Mouse (Mus musculus): ENCODE measurements at regions not wholly inside any gene's neighbourhood (a gene's known extent, or its start where the extent isn't known, plus 50 kb on each side); places are given as distances from the start of the nearest gene placed in this dataset.

DNA sequence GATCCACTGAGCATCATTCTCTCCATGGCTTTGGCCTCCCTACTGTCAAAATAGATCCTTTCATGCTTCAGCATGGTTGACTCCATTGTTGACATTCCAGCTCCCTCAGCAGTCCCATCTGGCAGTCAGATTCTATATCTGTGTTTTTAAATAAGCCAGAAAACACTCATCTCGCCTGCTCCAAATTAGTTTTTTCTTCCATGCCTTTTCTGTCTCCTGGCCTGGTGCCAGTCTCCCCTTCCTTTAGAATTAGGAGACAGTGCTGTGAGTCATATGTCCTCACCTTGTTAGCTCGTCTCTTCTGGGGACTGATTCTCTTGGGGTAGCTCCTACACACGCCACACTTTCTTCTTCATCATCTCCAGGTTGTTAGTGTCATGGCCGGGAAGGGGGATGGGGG is 302.2 kb downstream of the Cd83 start:
- ATAC-seq (replicated peaks in 1 of 2; ENCODE audit: insufficient read depth in 1 of 2, low FRiP score in 2 of 2, low TSS enrichment in 1 of 2, low read depth in 1 of 2, poor library complexity in 2 of 2, severe bottlenecking in 2 of 2), result no peak

DNA sequence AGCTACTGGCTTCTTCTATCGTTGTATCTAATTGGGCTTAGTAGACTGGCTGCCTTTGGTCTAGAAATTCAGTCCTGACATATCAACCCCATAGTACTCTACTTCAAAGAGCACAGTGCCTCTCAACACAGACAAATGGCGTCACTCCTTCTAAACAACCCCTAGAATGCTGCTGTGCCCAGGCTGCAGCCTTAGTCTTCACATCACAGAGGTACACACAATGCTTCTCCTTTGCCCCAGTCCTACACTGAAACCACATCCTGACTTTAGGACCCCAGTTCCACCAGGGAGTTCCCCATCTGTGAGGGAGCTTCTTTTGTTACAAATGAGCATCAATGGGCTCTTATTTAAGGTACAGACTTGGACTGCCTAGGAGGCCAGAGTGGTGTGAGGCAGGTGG is 312.6 kb downstream of the Cd83 start:
- ATAC-seq (replicated peaks in 1 of 2; ENCODE audit: insufficient read depth in 1 of 2, low FRiP score in 2 of 2, low TSS enrichment in 1 of 2, low read depth in 1 of 2, poor library complexity in 2 of 2, severe bottlenecking in 2 of 2), result peak; percentile 67 to 76

- no peak for ATAC-seq (replicated peaks in 1 of 2; ENCODE audit: insufficient read depth in 1 of 2, low FRiP score in 2 of 2, low TSS enrichment in 1 of 2, low read depth in 1 of 2, poor library complexity in 2 of 2, severe bottlenecking in 2 of 2)
Measured at GRCm38 (mm10) chr13:44099511-44099910, 314.9 kb downstream of the Cd83 start.

DNA sequence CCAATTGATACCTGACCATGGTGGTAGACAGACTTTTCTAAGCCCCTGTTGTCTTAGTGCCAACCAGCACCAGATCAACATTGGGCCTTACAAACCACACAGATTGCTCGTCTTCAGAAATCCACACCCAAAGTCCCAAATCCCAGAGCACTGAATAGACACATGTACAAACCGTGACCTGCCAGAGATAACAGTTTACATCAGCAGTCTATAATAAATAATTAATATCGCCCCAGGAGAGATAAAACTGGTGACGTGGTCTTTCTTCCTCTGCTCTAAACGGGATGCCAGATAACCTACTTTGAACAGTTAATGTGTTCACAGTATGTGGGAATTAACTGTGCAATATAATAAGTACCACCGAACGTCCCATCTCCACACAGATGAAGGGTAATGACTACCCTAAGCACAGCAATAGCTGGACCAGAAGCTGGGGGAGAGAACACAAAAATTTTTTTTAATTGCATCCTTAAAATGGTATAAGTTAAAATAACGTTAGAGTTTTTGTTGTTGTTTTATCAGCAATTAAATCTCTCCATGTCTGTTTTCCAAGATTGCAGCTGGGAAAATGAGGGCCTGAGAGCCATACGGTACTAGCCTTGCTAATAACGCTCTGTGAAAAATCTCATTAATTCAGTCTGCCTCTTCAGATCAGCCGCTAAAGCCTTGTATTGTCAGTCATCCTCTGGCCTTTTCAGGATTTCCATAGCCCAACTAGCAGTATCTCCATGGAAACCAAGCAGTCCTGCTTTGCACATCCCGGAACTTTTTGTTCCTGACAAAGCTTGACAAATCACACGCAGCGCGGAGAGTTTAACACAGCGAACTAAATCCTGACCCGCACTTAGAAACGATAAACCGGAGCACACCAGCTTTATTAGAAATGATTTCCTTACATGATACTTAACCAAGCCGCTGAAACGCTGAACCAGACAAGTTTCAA is 315.8 kb downstream of the Cd83 start:
- ATAC-seq (replicated peaks in 1 of 2; ENCODE audit: insufficient read depth in 1 of 2, low FRiP score in 2 of 2, low TSS enrichment in 1 of 2, low read depth in 1 of 2, poor library complexity in 2 of 2, severe bottlenecking in 2 of 2), result no peak

GRCm38 (mm10) chr13:44101161-44101560 is 316.6 kb downstream of the Cd83 start:
- ATAC-seq (replicated peaks in 1 of 2; ENCODE audit: insufficient read depth in 1 of 2, low FRiP score in 2 of 2, low TSS enrichment in 1 of 2, low read depth in 1 of 2, poor library complexity in 2 of 2, severe bottlenecking in 2 of 2), result no peak

DNA sequence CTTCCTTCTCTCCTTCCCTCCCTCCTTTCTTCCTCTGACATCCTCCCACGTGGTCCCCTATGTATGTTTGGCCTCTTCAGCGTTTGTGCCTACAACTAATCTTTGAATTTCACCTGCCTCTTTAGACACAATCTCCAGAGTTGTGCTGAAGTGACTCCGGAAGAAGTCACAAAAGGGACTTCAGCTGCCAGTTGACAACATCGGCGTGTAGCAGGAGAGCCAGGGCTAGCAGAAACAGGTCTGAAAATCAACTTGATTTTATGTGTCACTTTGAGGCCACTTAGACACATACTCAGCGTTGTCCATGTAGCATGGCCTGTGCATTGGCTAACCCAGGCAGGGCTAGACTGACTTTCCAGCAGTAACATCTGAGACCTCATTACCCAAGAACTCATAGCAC is 317.2 kb downstream of the Cd83 start:
- ATAC-seq (replicated peaks in 1 of 2; ENCODE audit: insufficient read depth in 1 of 2, low FRiP score in 2 of 2, low TSS enrichment in 1 of 2, low read depth in 1 of 2, poor library complexity in 2 of 2, severe bottlenecking in 2 of 2), result no peak

- no peak for ATAC-seq (replicated peaks in 1 of 2; ENCODE audit: insufficient read depth in 1 of 2, low FRiP score in 2 of 2, low TSS enrichment in 1 of 2, low read depth in 1 of 2, poor library complexity in 2 of 2, severe bottlenecking in 2 of 2)
Measured at GRCm38 (mm10) chr13:44102257-44102656, 317.7 kb downstream of the Cd83 start.

DNA sequence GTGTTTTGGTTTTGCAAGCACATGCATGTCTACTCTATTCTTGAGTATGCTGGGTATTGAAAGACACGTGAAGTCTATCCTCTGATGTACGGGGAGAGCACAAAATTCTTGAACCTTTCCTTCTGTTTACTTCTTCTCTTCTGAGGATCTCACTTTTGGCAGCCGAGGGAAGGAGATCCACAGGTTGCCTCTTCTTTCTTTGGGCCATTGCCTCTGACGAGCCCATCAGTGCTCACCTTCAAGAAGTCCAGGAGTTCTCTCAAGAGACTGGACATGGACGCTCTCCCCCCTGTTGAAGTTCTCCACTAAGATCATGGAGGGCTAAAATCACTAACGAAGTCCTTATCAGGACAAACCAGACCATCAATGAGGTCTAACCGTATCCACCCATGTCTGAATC is 318.8 kb downstream of the Cd83 start:
- ATAC-seq (replicated peaks in 1 of 2; ENCODE audit: insufficient read depth in 1 of 2, low FRiP score in 2 of 2, low TSS enrichment in 1 of 2, low read depth in 1 of 2, poor library complexity in 2 of 2, severe bottlenecking in 2 of 2), result no peak

DNA sequence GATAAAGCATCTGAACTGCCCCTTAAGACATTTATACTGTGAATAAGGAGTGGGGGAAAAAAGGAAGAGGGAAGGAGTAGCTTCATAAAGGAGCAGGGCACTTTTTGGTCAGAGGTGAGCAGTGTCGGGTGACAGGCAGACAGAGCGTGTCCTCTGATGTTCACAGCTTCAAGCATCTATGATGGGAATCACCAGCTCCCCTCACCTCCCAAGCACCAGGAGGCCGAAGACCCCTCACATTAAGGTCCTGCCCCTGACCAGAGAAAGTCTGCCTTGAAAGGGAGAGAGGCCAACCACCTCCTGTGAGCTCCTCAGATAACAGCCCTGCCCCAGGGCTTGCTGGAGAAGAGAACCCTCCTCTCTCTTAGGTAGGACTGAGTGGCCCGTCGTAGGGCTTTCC is 320.6 kb downstream of the Cd83 start:
- no peak for ATAC-seq (replicated peaks in 1 of 2; ENCODE audit: insufficient read depth in 1 of 2, low FRiP score in 2 of 2, low TSS enrichment in 1 of 2, low read depth in 1 of 2, poor library complexity in 2 of 2, severe bottlenecking in 2 of 2)

DNA sequence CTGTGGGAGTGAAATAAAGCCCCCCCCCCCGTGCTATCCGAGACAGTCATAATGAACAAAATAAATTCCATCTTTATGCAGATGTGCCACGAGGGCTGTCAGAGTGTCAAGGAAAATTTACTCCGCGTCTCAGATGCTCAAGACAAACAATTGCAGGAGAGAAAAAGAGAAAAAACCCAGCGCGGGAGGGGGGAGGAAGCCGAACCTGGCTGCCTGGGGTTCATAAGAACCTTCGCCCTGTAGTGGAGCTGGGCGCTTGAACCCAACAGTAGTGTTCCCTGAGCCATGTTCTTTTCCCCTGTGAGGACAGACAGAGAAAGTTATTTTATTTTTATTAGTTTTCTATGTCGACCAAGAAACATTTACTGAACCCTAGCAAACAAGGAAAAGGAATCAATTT is 324.1 kb downstream of the Cd83 start:
- ATAC-seq (replicated peaks in 1 of 2; ENCODE audit: insufficient read depth in 1 of 2, low FRiP score in 2 of 2, low TSS enrichment in 1 of 2, low read depth in 1 of 2, poor library complexity in 2 of 2, severe bottlenecking in 2 of 2), result no peak

- ATAC-seq (replicated peaks in 1 of 2; ENCODE audit: insufficient read depth in 1 of 2, low FRiP score in 2 of 2, low TSS enrichment in 1 of 2, low read depth in 1 of 2, poor library complexity in 2 of 2, severe bottlenecking in 2 of 2), result no peak
Measured at GRCm38 (mm10) chr13:44113043-44113442, 328.5 kb downstream of the Cd83 start.

DNA sequence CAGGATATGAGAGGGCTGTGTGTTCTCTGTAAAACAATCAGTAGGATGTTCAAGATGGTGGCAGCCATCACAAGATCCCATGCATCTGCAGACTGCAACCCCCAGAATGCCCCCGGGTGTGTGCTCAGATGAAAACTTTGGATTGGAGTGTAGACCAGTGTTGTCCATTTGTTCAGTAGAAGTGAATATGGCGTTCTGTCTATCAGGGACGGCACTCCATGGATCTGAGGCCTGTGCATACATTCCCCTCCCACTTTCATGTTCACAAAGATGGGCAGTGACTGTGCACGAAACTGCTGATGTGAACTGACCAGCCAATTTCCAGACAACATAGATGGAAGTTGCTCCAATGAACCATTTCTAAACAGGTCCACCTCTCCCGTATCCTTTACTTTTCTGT is 330.3 kb downstream of the Cd83 start:
- no peak for ATAC-seq (replicated peaks in 1 of 2; ENCODE audit: insufficient read depth in 1 of 2, low FRiP score in 2 of 2, low TSS enrichment in 1 of 2, low read depth in 1 of 2, poor library complexity in 2 of 2, severe bottlenecking in 2 of 2)

DNA sequence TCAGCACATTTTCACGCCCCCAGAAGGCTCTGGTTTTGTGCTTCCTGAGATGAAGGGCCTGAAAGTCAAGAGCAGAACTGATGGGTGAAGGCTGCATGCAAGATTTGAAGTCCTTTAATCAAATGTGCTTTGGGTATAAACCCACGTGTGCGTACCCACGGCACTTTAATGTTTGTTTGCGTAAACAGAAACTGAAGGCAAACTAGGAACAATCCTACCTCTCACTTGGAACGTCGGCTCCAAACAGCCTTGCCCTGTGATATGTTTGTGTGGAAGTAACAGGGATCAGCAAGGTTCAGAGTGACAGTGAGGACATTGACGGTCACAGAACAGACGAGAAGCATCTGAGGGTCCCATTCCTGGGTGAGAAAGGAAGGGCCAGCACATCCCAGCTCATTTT is 333.3 kb downstream of the Cd83 start:
- ATAC-seq (replicated peaks in 1 of 2; ENCODE audit: insufficient read depth in 1 of 2, low FRiP score in 2 of 2, low TSS enrichment in 1 of 2, low read depth in 1 of 2, poor library complexity in 2 of 2, severe bottlenecking in 2 of 2), result no peak

DNA sequence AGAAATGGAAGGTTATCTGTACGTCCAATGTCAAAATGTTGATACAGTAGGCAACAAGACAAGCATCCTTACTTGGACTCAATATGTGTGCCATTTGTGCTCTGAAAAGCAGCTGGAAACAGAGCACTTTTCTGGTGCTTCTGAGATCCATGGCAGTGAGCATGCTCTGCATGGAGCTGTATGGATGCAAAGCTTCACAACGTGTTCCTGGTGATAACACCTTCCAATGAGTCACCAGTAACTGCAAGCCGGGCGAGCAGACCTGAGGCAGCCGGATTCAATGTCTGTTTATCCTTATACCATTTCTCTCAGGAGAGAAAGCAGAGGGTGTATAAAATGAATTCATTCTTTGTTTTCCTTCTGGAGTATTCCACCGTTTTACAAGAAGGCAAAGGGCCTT is 334.3 kb downstream of the Cd83 start:
- no peak for ATAC-seq (replicated peaks in 1 of 2; ENCODE audit: insufficient read depth in 1 of 2, low FRiP score in 2 of 2, low TSS enrichment in 1 of 2, low read depth in 1 of 2, poor library complexity in 2 of 2, severe bottlenecking in 2 of 2)

- ATAC-seq (replicated peaks in 1 of 2; ENCODE audit: insufficient read depth in 1 of 2, low FRiP score in 2 of 2, low TSS enrichment in 1 of 2, low read depth in 1 of 2, poor library complexity in 2 of 2, severe bottlenecking in 2 of 2), result no peak
Measured at GRCm38 (mm10) chr13:44121241-44121671, 336.7 kb downstream of the Cd83 start.

GRCm38 (mm10) chr13:44121932-44122331 is 337.4 kb downstream of the Cd83 start:
- no peak for ATAC-seq (replicated peaks in 1 of 2; ENCODE audit: insufficient read depth in 1 of 2, low FRiP score in 2 of 2, low TSS enrichment in 1 of 2, low read depth in 1 of 2, poor library complexity in 2 of 2, severe bottlenecking in 2 of 2)

DNA sequence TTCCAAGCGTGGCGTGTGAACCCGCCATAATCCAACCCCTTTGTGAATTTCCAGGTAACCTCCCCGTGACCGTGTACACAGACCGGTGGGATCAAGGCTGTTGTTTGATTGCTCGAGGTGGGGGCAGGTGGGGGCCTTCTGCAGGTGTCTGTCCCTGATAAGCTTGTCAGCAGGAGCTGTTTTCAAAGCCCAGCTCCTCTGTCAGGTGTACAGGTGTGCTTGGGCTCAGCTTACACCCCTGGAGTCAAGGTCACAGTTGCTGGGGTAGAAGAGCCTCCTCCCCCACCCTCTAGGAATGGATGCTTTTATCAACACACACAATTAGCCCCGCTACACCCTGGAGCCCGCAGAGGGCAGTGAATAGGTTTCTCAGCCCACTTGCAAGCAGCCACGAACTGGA is 341.6 kb downstream of the Cd83 start:
- ATAC-seq (replicated peaks in 1 of 2; ENCODE audit: insufficient read depth in 1 of 2, low FRiP score in 2 of 2, low TSS enrichment in 1 of 2, low read depth in 1 of 2, poor library complexity in 2 of 2, severe bottlenecking in 2 of 2), result no peak

DNA sequence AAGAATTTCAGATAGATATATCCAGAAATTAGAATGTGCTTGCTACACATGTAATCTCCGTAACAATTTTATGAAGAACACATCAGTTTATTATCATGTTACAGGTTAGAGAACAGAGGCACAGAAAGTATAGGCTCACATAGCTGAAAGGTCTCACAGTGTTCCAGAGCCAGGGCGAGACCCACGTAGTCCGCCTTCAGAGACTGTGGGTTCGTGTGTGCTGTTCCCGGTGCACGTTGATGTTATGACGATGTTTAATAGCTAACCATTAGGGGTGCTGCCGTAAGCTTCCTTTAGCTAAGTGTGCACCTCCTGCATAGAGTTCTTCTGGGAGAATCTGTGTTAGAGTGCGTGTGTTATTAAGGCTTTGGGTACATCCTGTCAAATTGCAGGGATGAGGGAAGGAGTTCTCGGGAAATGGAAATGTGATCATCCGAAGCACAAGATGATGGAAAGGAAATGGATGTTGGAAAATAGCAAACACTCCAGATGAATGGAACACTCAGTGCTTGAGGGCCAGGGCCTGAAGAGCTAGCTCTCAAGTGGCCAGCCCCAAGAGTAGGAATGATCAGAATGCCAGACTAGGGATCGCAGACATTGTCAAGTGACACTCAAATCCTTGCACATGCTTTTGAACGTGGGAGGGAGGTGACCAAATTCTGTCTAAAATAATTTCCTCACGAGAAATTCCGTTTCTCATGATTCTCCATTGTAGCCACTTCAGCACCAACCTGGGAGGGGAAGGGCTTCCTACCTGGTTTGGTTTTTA is 344.1 kb downstream of the Cd83 start:
- ATAC-seq (replicated peaks in 1 of 2; ENCODE audit: insufficient read depth in 1 of 2, low FRiP score in 2 of 2, low TSS enrichment in 1 of 2, low read depth in 1 of 2, poor library complexity in 2 of 2, severe bottlenecking in 2 of 2), result no peak

Data from hematopoietic stem cell, adult 5-6 weeks (primary cell).